Mouse (Mus musculus): Measurements from ENCODE around the gene Nyap1.

- TF ChIP-seq CTCF (IDR thresholded peaks at IDR 0.05; ENCODE audit: control insufficient read depth, insufficient read depth, insufficient read length) (no peak), USF1 (IDR thresholded peaks at IDR 0.05; ENCODE audit: low read depth) (no peak), CEBPB (IDR thresholded peaks at IDR 0.05; ENCODE audit: low read depth) (no peak), MYOD1 (IDR thresholded peaks at IDR 0.05; ENCODE audit: control insufficient read depth, insufficient read length, low read depth) (no peak), MYOG (IDR thresholded peaks at IDR 0.05; ENCODE audit: control insufficient read depth, extremely low read depth, insufficient read length) (no peak), MAX (IDR thresholded peaks at IDR 0.05) (no peak)
These were observed 57.8 kb downstream of the Nyap1 start for GRCm38 (mm10) chr5:137683388-137684293.
